In genomic region chr9:114401685-114402080, GRCm38 (mm10) we compare ENCODE assay signal across 8 mouse cellular contexts. TPM values are rescaled to one million over a fixed set of nuclear protein-coding genes. Genes with fewer than 3 reads are reported as not detected.
A peak's percentile ranks its signal among the peaks of the same experiment; 100 is the strongest.
DNase-seq lines count a peak whose midpoint lies in the region; ATAC-seq lines count a peak whose summit lies in the region.

No protein-coding gene starts in this region.

- H3K36me3 ChIP-seq in limb, embryonic 10.5 days = peaks cover 29% of the 10 kb centered on the region
- H3K36me3 ChIP-seq in midbrain, embryonic 15.5 days (replicated peaks) = peaks cover 19% of the 10 kb centered on the region

- H3K9ac ChIP-seq in midbrain, embryonic 15.5 days = peak overlapping the region; percentile 78

- H3K9me3 ChIP-seq in limb, embryonic 10.5 days (replicated peaks) = peaks cover 2% of the 10 kb centered on the region; the same call in 1 of the 2 replicates
- no peaks in the 10 kb centered on the region for H3K9me3 ChIP-seq in midbrain, embryonic 15.5 days

- WGBS in limb, embryonic 10.5 days = 5% methylated on average over 16 of the region's 16 CpGs
- WGBS in midbrain, embryonic 15.5 days = 5% methylated on average over 16 of the region's 16 CpGs

- peak overlapping the region; percentile 87 for H3K27ac ChIP-seq in limb, embryonic 10.5 days
- peak overlapping the region; percentile 84 for H3K27ac ChIP-seq in midbrain, embryonic 15.5 days

- DNase-seq in lung, adult 18-20 months = peak; percentile 20 to 25
- no peak for DNase-seq in lung, postnatal 14 days
- DNase-seq in brain, adult 2 months (ENCODE audit: low read depth, low spot score) = peak; percentile 59
- DNase-seq in limb, embryonic 10.5 days (ENCODE audit: low spot score) = no peak
- no peak for DNase-seq in urinary bladder, adult 2 months (ENCODE audit: low spot score)
- DNase-seq in left cerebral cortex, adult 9 months (ENCODE audit: low spot score in 2 of 2) = no peak

- peak; percentile 31 for ATAC-seq in granulocyte monocyte progenitor cell, adult 5-6 weeks (replicated peaks; ENCODE audit: poor library complexity, severe bottlenecking)
- peak; percentile 29 for ATAC-seq in midbrain, embryonic 15.5 days (replicated peaks)

- H3K4me3 ChIP-seq in limb, embryonic 10.5 days = peak overlapping the region; percentile 68
- peak overlapping the region; percentile 68 for H3K4me3 ChIP-seq in midbrain, embryonic 15.5 days

- no peaks in the 10 kb centered on the region for H3K27me3 ChIP-seq in limb, embryonic 10.5 days (ENCODE audit: low read depth, poor library complexity, severe bottlenecking)
- no peaks in the 10 kb centered on the region for H3K27me3 ChIP-seq in midbrain, embryonic 15.5 days (replicated peaks)

- H3K4me1 ChIP-seq in limb, embryonic 10.5 days = peaks cover 14% of the 10 kb centered on the region
- H3K4me1 ChIP-seq in midbrain, embryonic 15.5 days = peaks cover 11% of the 10 kb centered on the region

- H3K4me2 ChIP-seq in midbrain, embryonic 15.5 days = peak overlapping the region; percentile 69

RNA-seq across cellular contexts. Expression of gene Tmppe, which starts 0.8 kb away (rescaled TPM):
- 5.7 and 6.7 TPM in 2 replicates for total RNA-seq in granulocyte monocyte progenitor cell, adult 5-6 weeks (2014; fragmentation: Nextera tagmentation)
- 5.9 and 6.8 TPM in 2 replicates for total RNA-seq in granulocyte monocyte progenitor cell, adult 5-6 weeks (2017)
- polyA plus RNA-seq in limb, embryonic 10.5 days (2016; fragmentation: Nextera tagmentation; extraction: Ambion mirVana) = 10.7 and 11.2 TPM in 2 replicates
- 10.4 and 11.0 TPM in 2 replicates for polyA plus RNA-seq in midbrain, embryonic 15.5 days (2015; fragmentation: Nextera tagmentation; extraction: Ambion mirVana)
- 5.0 and 5.8 TPM in 2 replicates for polyA plus RNA-seq in urinary bladder, adult 2 months (2012; rRNA removed)

RNA-seq across cellular contexts. Expression of gene Glb1, which starts 0.8 kb away (rescaled TPM):
- total RNA-seq in granulocyte monocyte progenitor cell, adult 5-6 weeks (2014; fragmentation: Nextera tagmentation) = 38.7 and 46.7 TPM in 2 replicates
- total RNA-seq in granulocyte monocyte progenitor cell, adult 5-6 weeks (2017) = 40.8 and 42.9 TPM in 2 replicates
- polyA plus RNA-seq in limb, embryonic 10.5 days (2016; fragmentation: Nextera tagmentation; extraction: Ambion mirVana) = 19.2 and 22.3 TPM in 2 replicates
- 26.9 and 27.3 TPM in 2 replicates for polyA plus RNA-seq in midbrain, embryonic 15.5 days (2015; fragmentation: Nextera tagmentation; extraction: Ambion mirVana)
- 31.6 and 32.3 TPM in 2 replicates for polyA plus RNA-seq in urinary bladder, adult 2 months (2012; rRNA removed)

RNA-seq across cellular contexts. Expression of gene Crtap, which starts 11.2 kb away (rescaled TPM):
- total RNA-seq in granulocyte monocyte progenitor cell, adult 5-6 weeks (2014; fragmentation: Nextera tagmentation) = 47.3 and 55.2 TPM in 2 replicates
- total RNA-seq in granulocyte monocyte progenitor cell, adult 5-6 weeks (2017) = 21.0 and 21.4 TPM in 2 replicates
- polyA plus RNA-seq in limb, embryonic 10.5 days (2016; fragmentation: Nextera tagmentation; extraction: Ambion mirVana) = 47.3 and 55.4 TPM in 2 replicates
- 22.9 TPM in 2 replicates for polyA plus RNA-seq in midbrain, embryonic 15.5 days (2015; fragmentation: Nextera tagmentation; extraction: Ambion mirVana)
- 93.7 and 105 TPM in 2 replicates for polyA plus RNA-seq in urinary bladder, adult 2 months (2012; rRNA removed)

Comparison
In these comparisons a context has a peak if more than half of its experiments do, and no peak if none do; other contexts are left out.
1. DNase-seq: peak in lung, adult 18-20 months (2 of 2) and brain, adult 2 months (single experiment); none in lung, postnatal 14 days (single experiment), limb, embryonic 10.5 days (single experiment), urinary bladder, adult 2 months (single experiment) and left cerebral cortex, adult 9 months (0 of 2).